Mouse (Mus musculus) heart, postnatal 0 days (tissue): Measurements from ENCODE around the gene Dlk2. TPM values are rescaled to one million over a fixed set of nuclear protein-coding genes. Genes with fewer than 3 reads are reported as not detected.

Experiments
- ATAC-seq: fragments of 200-750 bp; cut with Nextera tagmentation; 2 replicates; pipeline ENCODE4 v1.8.0; 2017; ENCODE audit warnings: low read depth, moderate number of reproducible peaks, moderate library complexity; ENCODE audit not compliant: insufficient read depth
- DNase-seq: peaks from one replicate; pipeline ENCODE4 v3.0.0-alpha.2; 2016; ENCODE audit warnings: low spot score
- H3K27ac ChIP-seq: fragments of 300-500 bp; sonication (generic); 2 replicates; pipeline ENCODE4 v1.5.1; 2014; ENCODE audit warnings: low read depth, mild to moderate bottlenecking
- H3K27me3 ChIP-seq: fragments of 300-500 bp; sonication (generic); 2 replicates; pipeline ENCODE4 v1.6.1; 2014; ENCODE audit warnings: low read length, mixed read lengths; ENCODE audit not compliant: control insufficient read depth, insufficient read depth
- H3K36me3 ChIP-seq: fragments of 300-500 bp; sonication (generic); replicated peaks from 2 replicates; pipeline ENCODE4 v1.6.1; 2014; ENCODE audit warnings: low read length, mixed read lengths; ENCODE audit not compliant: control insufficient read depth, insufficient read depth
- H3K4me1 ChIP-seq: fragments of 300-500 bp; sonication (generic); 2 replicates; pipeline ENCODE4 v1.6.1; 2014; ENCODE audit warnings: antibody characterized with exemption; ENCODE audit not compliant: control insufficient read depth, insufficient read depth
- H3K4me2 ChIP-seq: fragments of 300-500 bp; sonication (generic); 2 replicates; pipeline ENCODE4 v1.6.1; 2014; ENCODE audit warnings: low read depth, mild to moderate bottlenecking, low read length, moderate library complexity
- H3K4me3 ChIP-seq: fragments of 300-500 bp; sonication (generic); 2 replicates; pipeline ENCODE4 v1.5.1; 2014; ENCODE audit warnings: low read depth, low read length
- H3K9ac ChIP-seq: fragments of 300-500 bp; sonication (generic); replicated peaks from 2 replicates; pipeline ENCODE4 v1.6.1; 2014; ENCODE audit warnings: low read depth, low read length, mixed read lengths
- H3K9me3 ChIP-seq: fragments of 300-500 bp; sonication (generic); replicated peaks from 2 replicates; pipeline ENCODE4 v1.6.1; 2016; ENCODE audit warnings: low read length; ENCODE audit not compliant: control insufficient read depth
- CTCF ChIP-seq: IDR thresholded peaks from 2 replicates; pipeline ENCODE4 v1.5.1; 2016; ENCODE audit warnings: antibody characterized with exemption, control low read depth, low read depth
- EP300 ChIP-seq: IDR thresholded peaks from 2 replicates; pipeline ENCODE4 v1.6.1; 2016; ENCODE audit warnings: antibody characterized with exemption, low read depth
- WGBS: fragments of 180-500 bp; shearing (Covaris S2); extraction: QIAGEN DNeasy Blood & Tissue Kit; methylation state at CpG from one replicate; pipeline ENCODE4 v1.1.7; 2014; 5-methylcytosine and 5-hydroxymethylcytosine counted together
- polyA plus RNA-seq: library from polyadenylated mRNA; unstranded; fragments of >200 nt; fragmentation: Nextera tagmentation; extraction: Ambion mirVana; gene quantifications from 2 replicates; pipeline ENCODE4 v1.2.1, GENCODE M21; 2015
- total RNA-seq: library from RNA; depleted of rRNA; stranded (reverse); fragments of >200 nt; gene quantifications from 2 replicates; pipeline ENCODE4 v1.2.3, GENCODE M21; 2014; ENCODE audit warnings: low replicate concordance

Dlk2 gene
- total and polyA plus RNA-seq, 2 experiments from 2014 or later, result 0.16 TPM; not detected in 1

GRCm38 (mm10) chr17:46304184-46304583 is 7.0 kb downstream of the Dlk2 start:
- TF ChIP-seq EP300 (no peak), CTCF (no peak)
- no peak for ATAC-seq

GRCm38 (mm10) chr17:46306956-46307355 is 9.7 kb downstream of the Dlk2 start:
- Histone ChIP-seq H3K4me1 (peaks cover 8% of the 10 kb centered on the region; the same call in 1 of the 2 replicates), H3K36me3 (0 out of 2 replicates have a peak, but pooled peaks cover 5% of the 10 kb centered on the region), H3K9ac (no peak overlapping the region), H3K27me3 (no peaks in the 10 kb centered on the region), H3K4me3 (no peak overlapping the region), H3K9me3 (no peaks in the 10 kb centered on the region), H3K4me2 (no peak overlapping the region), H3K27ac (no peak overlapping the region)
- ATAC-seq (no peak), DNase-seq (no peak)
- 89% methylated on average over 15 of the region's 15 CpGs for WGBS
- TF ChIP-seq CTCF, result no peak
- no peak for TF ChIP-seq EP300

More at GRCm38 (mm10) chr17:46304184-46304583, 7.0 kb downstream of the Dlk2 start:
- Histone ChIP-seq H3K9me3 (no peaks in the 10 kb centered on the region), H3K4me2 (no peak overlapping the region), H3K4me1 (no peaks in the 10 kb centered on the region), H3K27me3 (peaks cover 9% of the 10 kb centered on the region), H3K4me3 (no peak overlapping the region), H3K36me3 (0 out of 2 replicates have a peak, but pooled peaks cover 5% of the 10 kb centered on the region), H3K9ac (no peak overlapping the region), H3K27ac (no peak overlapping the region)
- 93% methylated on average over 9 of the region's 9 CpGs for WGBS
- no peak for DNase-seq

- DNase-seq, result peak; percentile 47
- Histone ChIP-seq H3K9me3 (no peaks in the 10 kb centered on the region), H3K9ac (no peak overlapping the region), H3K4me2 (no peak overlapping the region), H3K36me3 (0 out of 2 replicates have a peak, but pooled peaks cover 15% of the 10 kb centered on the region), H3K4me1 (peaks cover 8% of the 10 kb centered on the region; the same call in 1 of the 2 replicates), H3K27me3 (no peaks in the 10 kb centered on the region), H3K27ac (no peak overlapping the region), H3K4me3 (no peak overlapping the region)
- 36% methylated on average over 12 of the region's 12 CpGs for WGBS
- ATAC-seq, result peak; percentile 81
- TF ChIP-seq EP300 (no peak), CTCF (no peak)
These were observed 12.6 kb downstream of the Dlk2 start for GRCm38 (mm10) chr17:46309835-46310234.

DNA sequence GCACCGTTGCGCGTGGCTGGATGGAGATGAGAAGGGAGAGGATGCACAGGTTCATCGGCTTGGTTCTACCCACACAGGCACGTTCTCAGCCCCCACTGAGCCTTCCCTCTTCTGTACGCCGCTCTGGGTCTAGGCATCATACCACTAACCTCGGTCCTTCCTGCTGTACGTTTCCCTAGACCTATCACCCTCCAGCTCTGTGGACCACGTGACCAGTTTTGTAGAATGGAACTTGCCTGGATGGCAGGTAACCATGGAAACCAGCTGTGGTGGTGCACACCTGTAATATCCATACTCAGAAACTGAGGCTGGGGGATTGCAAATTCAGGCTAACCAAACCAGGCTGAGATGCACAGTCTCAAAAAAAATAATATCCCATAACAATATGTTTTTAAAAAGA is 13.3 kb downstream of the Dlk2 start:
- H3K36me3 ChIP-seq, result 0 out of 2 replicates have a peak, but pooled peaks cover 15% of the 10 kb centered on the region
- 83% methylated on average over 10 of the region's 10 CpGs for WGBS
- H3K9ac ChIP-seq, result no peak overlapping the region
- no peaks in the 10 kb centered on the region for H3K9me3 ChIP-seq
- TF ChIP-seq CTCF (no peak), EP300 (no peak)
- peaks cover 8% of the 10 kb centered on the region; the same call in 1 of the 2 replicates for H3K4me1 ChIP-seq
- H3K27ac ChIP-seq, result no peak overlapping the region
- no peaks in the 10 kb centered on the region for H3K27me3 ChIP-seq
- ATAC-seq (no peak), DNase-seq (no peak)
- no peak overlapping the region for H3K4me3 ChIP-seq
- no peak overlapping the region for H3K4me2 ChIP-seq

- Histone ChIP-seq H3K27ac (no peak overlapping the region), H3K4me3 (no peak overlapping the region), H3K9me3 (no peaks in the 10 kb centered on the region), H3K36me3 (0 out of 2 replicates have a peak, but pooled peaks cover 10% of the 10 kb centered on the region), H3K4me1 (peaks cover 8% of the 10 kb centered on the region; the same call in 1 of the 2 replicates), H3K4me2 (no peak overlapping the region), H3K9ac (no peak overlapping the region), H3K27me3 (no peaks in the 10 kb centered on the region)
- ATAC-seq, result no peak
- TF ChIP-seq EP300, result no peak
- TF ChIP-seq CTCF, result no peak
- no peak for DNase-seq
- 82% methylated on average over 9 of the region's 9 CpGs for WGBS
These were observed 16.0 kb downstream of the Dlk2 start for GRCm38 (mm10) chr17:46313135-46313715.
